Mouse (Mus musculus) lung, postnatal 0 days (tissue): ENCODE data around the gene Kpna1. TPM values are rescaled to one million over a fixed set of nuclear protein-coding genes. Genes with fewer than 3 reads are reported as not detected.
"Not testable (repeated sequence)": the region's sequence is repeated elsewhere in the genome, so short reads cannot be mapped to it uniquely, and the experiment has no call there.

Source experiments
- ATAC-seq: fragments of 200-750 bp; cut with Nextera tagmentation; 2 replicates; pipeline ENCODE4 v1.8.0; 2017; ENCODE audit warnings: moderate library complexity
- DNase-seq: peaks from one replicate; pipeline ENCODE4 v3.0.0-alpha.2; 2016; ENCODE audit warnings: low spot score
- H3K27ac ChIP-seq: fragments of 300-500 bp; sonication (generic); 2 replicates; pipeline ENCODE4 v1.5.1; 2014; ENCODE audit warnings: antibody characterized with exemption, mild to moderate bottlenecking, low read length, mixed read lengths
- H3K27me3 ChIP-seq: fragments of 300-500 bp; sonication (generic); replicated peaks from 2 replicates; pipeline ENCODE4 v1.6.1; 2014; ENCODE audit warnings: low read length, mixed read lengths; ENCODE audit not compliant: insufficient read depth
- H3K36me3 ChIP-seq: fragments of 300-500 bp; sonication (generic); 2 replicates; pipeline ENCODE4 v1.6.1; 2014; ENCODE audit warnings: low read length, mixed read lengths; ENCODE audit not compliant: insufficient read depth
- H3K4me1 ChIP-seq: fragments of 300-500 bp; sonication (generic); 2 replicates; pipeline ENCODE4 v1.6.1; 2014; ENCODE audit warnings: antibody characterized with exemption, low read depth, low read length, mixed read lengths; ENCODE audit not compliant: insufficient read depth
- H3K4me2 ChIP-seq: fragments of 300-500 bp; sonication (generic); replicated peaks from 2 replicates; pipeline ENCODE4 v1.6.1; 2014; ENCODE audit warnings: low read depth, mild to moderate bottlenecking, low read length, moderate library complexity, mixed read lengths
- H3K4me3 ChIP-seq: fragments of 300-500 bp; sonication (generic); 2 replicates; pipeline ENCODE4 v1.5.1; 2014; ENCODE audit warnings: low read depth, low read length
- H3K9ac ChIP-seq: fragments of 300-500 bp; sonication (generic); replicated peaks from 2 replicates; pipeline ENCODE4 v1.6.1; 2014; ENCODE audit warnings: low read depth, mild to moderate bottlenecking
- H3K9me3 ChIP-seq: fragments of 300-500 bp; sonication (generic); 2 replicates; pipeline ENCODE4 v1.6.1; 2016; ENCODE audit warnings: low read length, mixed read lengths
- CTCF ChIP-seq: IDR thresholded peaks from 2 replicates; pipeline ENCODE4 v1.5.1; 2016; ENCODE audit warnings: antibody characterized with exemption, mild to moderate bottlenecking
- EP300 ChIP-seq: IDR thresholded peaks from 2 replicates; pipeline ENCODE4 v1.6.1; 2016; ENCODE audit warnings: antibody characterized with exemption, mild to moderate bottlenecking, control low read depth
- WGBS: fragments of 180-500 bp; shearing (Covaris S2); extraction: QIAGEN DNeasy Blood & Tissue Kit; methylation state at CpG from one replicate; pipeline ENCODE4 v1.1.7; 2014; 5-methylcytosine and 5-hydroxymethylcytosine counted together
- polyA plus RNA-seq: library from polyadenylated mRNA; unstranded; fragments of >200 nt; fragmentation: Nextera tagmentation; extraction: Ambion mirVana; gene quantifications from 2 replicates; pipeline ENCODE4 v1.2.1, GENCODE M21; 2015

Gene Kpna1
- polyA plus RNA-seq, 1 experiment from 2014 or later: 16.7 TPM

DNA sequence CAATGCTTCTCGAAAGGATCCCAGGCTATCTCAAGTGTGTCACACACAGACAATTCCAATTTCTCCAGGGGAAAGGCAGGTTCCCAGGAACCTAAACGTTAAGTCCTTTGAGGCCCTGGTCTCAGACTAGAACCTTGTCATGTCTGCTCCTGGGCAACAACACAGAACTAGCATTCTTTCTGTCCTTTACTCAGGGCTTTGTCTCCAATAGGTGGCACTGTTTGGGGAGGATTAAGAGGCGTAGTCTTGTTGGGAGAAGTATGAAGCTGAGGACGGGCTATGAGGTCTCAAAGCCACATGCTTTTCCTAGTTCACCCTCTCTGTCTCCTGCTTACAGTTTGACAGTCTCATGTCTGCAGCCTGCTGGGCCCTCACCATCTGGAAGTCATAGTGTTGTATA, 69.0 kb downstream of the Kpna1 start:
- Histone ChIP-seq H3K4me1 (no peaks in the 10 kb centered on the region), H3K36me3 (peaks cover 40% of the 10 kb centered on the region), H3K4me2 (no peak overlapping the region), H3K27me3 (no peaks in the 10 kb centered on the region), H3K27ac (no peak overlapping the region), H3K9me3 (no peaks in the 10 kb centered on the region), H3K9ac (no peak overlapping the region), H3K4me3 (no peak overlapping the region)
- no peak for DNase-seq
- TF ChIP-seq CTCF (peak; percentile 24; the same call in 1 of the 2 replicates), EP300 (no peak)
- ATAC-seq: no peak
- WGBS: 90% methylated on average over 4 of the region's 4 CpGs

DNA sequence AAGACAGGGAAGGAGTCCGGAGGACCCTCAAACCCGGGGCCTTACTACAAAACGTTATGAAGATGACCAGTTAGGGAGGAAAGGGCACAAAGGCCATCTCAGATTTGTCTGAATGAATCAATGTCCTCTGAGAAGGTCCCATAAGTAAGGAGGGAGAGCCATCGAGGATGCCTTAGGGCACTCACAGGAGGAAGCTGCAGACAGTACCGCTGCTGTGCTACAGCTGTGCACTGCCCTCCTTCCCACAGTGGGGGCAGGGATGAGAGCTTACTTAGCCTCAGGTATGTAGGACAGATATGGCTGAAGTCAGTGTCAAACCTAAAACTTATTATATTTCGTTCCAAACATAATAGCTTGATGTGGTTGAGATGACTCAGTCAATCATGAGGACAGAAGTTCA, 72.9 kb downstream of the Kpna1 start:
- H3K4me2 ChIP-seq: no peak overlapping the region
- H3K27me3 ChIP-seq: no peaks in the 10 kb centered on the region
- no peak for ATAC-seq
- no peak overlapping the region for H3K27ac ChIP-seq
- H3K9me3 ChIP-seq: no peaks in the 10 kb centered on the region
- H3K4me1 ChIP-seq: 0 out of 2 replicates have a peak, but pooled peaks cover 3% of the 10 kb centered on the region
- WGBS: 91% methylated on average over 6 of the region's 6 CpGs
- H3K9ac ChIP-seq: no peak overlapping the region
- no peak for TF ChIP-seq EP300
- TF ChIP-seq CTCF: no peak
- no peak for DNase-seq
- no peak overlapping the region for H3K4me3 ChIP-seq
- H3K36me3 ChIP-seq: peaks cover 30% of the 10 kb centered on the region

DNA sequence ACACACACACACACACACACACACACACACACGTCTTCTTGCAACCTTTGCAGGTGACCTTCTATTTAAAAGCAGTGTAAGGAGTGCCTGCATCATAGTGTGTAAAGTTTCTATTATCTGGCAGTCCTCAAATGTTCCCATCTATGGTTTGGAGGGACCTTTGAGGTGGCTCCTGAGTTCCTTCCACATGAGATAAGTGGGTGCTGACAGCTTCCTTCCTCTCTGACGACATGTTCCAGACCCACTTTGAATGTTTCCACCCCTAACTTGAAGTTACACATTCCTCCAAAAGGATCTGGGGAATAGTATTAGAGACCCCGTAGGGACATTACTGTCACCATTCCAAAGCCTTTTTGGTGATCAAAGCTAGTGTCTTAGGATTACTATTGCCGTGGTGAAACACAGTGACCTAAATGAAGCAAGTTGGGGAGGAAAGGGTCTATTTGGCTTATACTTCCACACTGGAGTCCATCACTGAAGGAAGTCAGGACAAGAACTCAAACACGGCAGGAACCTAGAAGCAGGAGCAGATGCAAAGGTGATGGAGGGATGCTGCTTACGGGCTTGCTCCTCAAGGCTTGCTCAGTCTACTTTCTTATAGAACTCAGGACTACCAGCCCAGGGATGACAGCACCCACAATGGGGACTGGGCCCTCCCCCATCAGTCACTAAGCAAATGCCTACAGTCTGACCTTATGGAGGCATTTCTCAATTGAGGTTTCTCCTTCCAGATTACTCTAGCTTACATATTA, 75.2 kb downstream of the Kpna1 start:
- Histone ChIP-seq H3K9ac (no peak overlapping the region), H3K4me3 (no peak overlapping the region), H3K9me3 (no peaks in the 10 kb centered on the region), H3K36me3 (peaks cover 19% of the 10 kb centered on the region), H3K4me2 (no peak overlapping the region), H3K27ac (no peak overlapping the region), H3K27me3 (no peaks in the 10 kb centered on the region), H3K4me1 (0 out of 2 replicates have a peak, but pooled peaks cover 3% of the 10 kb centered on the region)
- 63% methylated on average over 6 of the region's 6 CpGs for WGBS
- no peak for DNase-seq
- no peak for TF ChIP-seq CTCF
- no peak for TF ChIP-seq EP300
- ATAC-seq: peak; percentile 24; the same call in 1 of the 2 replicates

DNA sequence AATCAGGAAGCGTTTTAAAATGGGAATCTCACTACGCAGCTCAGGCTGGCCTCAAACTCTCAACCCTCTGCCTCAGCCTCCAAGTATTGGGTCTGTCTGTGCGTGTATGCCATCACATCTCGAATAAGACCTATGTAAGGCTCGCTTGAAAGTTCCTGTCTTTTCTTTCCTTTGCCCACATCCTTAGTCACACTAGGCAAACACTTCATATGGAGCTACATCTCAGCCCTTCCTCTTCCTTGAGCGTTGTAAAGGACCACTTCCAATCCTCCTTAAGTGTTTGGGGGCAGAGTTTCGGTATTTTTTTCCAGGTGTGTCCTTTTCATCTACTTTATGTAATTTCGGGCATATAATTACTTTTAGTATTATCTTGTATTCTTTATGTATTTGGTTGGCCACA, 76.4 kb downstream of the Kpna1 start:
- Histone ChIP-seq H3K4me1 (0 out of 2 replicates have a peak, but pooled peaks cover 3% of the 10 kb centered on the region), H3K27ac (no peak overlapping the region)

DNA sequence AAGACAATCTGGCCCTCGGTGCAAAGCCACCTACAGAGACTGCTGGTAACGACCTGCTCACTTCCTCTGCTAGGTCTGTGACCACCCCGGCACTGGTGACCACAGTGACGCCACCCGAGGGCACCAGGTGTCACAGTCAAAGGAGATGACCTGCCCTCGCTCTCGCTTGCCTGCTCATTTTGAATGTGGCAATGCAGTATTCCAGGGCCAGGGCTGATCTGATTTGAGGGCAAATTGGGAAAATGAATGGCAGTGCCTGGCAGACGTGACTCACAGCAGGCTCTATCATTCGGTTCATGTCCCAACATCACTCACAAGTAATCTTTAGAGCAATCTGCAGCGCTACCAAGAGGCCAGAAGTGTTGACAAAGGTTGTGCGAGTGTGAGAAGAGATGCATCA, 77.9 kb downstream of the Kpna1 start:
- Histone ChIP-seq H3K27me3 (no peaks in the 10 kb centered on the region), H3K27ac (no peak overlapping the region), H3K36me3 (0 out of 2 replicates have a peak, but pooled peaks cover 2% of the 10 kb centered on the region), H3K9ac (no peak overlapping the region), H3K4me1 (0 out of 2 replicates have a peak, but pooled peaks cover 3% of the 10 kb centered on the region), H3K4me3 (no peak overlapping the region), H3K9me3 (no peaks in the 10 kb centered on the region), H3K4me2 (no peak overlapping the region)
- whole genome bisulfite sequencing: 91% methylated on average over 11 of the region's 11 CpGs
- TF ChIP-seq EP300: no peak
- TF ChIP-seq CTCF: no peak
- ATAC-seq (no peak), DNase-seq (no peak)

More for the DNA sequence above, 76.4 kb downstream of the Kpna1 start:
- H3K4me3 ChIP-seq: no peak overlapping the region
- TF ChIP-seq EP300 (no peak), CTCF (no peak)
- H3K4me2 ChIP-seq: no peak overlapping the region
- no peak overlapping the region for H3K9ac ChIP-seq
- 66% methylated on average over 8 of the region's 8 CpGs for WGBS
- no peaks in the 10 kb centered on the region for H3K9me3 ChIP-seq
- peaks cover 8% of the 10 kb centered on the region for H3K36me3 ChIP-seq
- peak; percentile 73 for ATAC-seq
- DNase-seq: peak; percentile 55
- H3K27me3 ChIP-seq: no peaks in the 10 kb centered on the region

DNA sequence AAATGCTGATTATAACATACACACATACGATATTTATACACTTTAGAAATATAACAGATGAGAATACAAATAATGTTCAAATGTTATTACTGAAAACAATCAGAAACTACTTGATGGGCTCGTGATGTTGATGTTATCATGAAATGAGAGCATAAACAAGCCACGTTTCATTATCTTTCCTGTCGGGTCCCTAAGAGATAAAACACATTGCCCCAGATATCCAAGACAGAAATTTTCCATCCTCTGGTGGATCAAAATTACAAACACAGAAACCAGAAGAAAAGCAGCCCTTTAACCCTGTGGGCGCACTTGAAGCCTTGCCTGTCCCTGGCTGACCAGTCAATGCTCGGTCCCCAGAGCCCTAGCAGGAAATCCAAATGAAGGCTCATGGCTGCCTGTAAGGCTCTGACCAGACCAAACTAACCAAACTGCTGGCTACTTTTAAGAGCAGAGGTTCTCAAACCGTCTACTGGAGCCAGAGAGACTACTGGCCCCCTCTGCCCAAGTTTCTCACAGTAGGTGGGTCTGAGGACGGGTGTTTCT, 79.5 kb downstream of the Kpna1 start:
- no peaks in the 10 kb centered on the region for H3K9me3 ChIP-seq
- no peak overlapping the region for H3K27ac ChIP-seq
- 0 out of 2 replicates have a peak, but pooled peaks cover 3% of the 10 kb centered on the region for H3K4me1 ChIP-seq
- no peak for ATAC-seq
- no peak overlapping the region for H3K4me3 ChIP-seq
- H3K27me3 ChIP-seq: no peaks in the 10 kb centered on the region
- no peak overlapping the region for H3K9ac ChIP-seq
- no peaks in the 10 kb centered on the region for H3K36me3 ChIP-seq
- 59% methylated on average over 8 of the region's 8 CpGs for WGBS
- DNase-seq: no peak
- no peak for TF ChIP-seq EP300
- TF ChIP-seq CTCF: no peak
- H3K4me2 ChIP-seq: no peak overlapping the region

DNA sequence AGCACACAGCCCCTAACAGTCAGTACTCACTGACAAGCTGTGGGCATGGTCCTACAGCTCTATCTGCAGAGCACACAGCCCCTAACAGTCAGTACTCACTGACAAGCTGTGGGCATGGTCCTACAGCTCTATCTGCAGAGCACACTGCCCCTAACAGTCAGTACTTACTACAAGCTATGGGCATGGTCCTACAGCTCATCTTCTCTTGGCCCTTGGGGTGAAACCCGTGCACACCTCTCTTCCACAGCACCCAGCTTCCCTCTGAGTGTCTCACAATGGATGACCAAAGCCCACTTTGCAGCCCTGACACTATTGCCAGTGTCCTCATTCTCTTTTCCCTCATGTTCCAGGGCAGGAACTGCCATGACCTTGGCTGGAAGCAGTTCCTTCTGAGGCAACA, 84.0 kb downstream of the Kpna1 start:
- not testable (repeated sequence) for H3K4me2 ChIP-seq, H3K9ac ChIP-seq, H3K4me1 ChIP-seq, H3K36me3 ChIP-seq, H3K4me3 ChIP-seq, H3K9me3 ChIP-seq, H3K27ac ChIP-seq, DNase-seq, H3K27me3 ChIP-seq, ATAC-seq
- 89% methylated on average over 1 of the region's 1 CpGs for WGBS
